In genomic region chr5:149369373-149370035, GRCm38 (mm10) we compare ENCODE assay signal across 13 mouse cellular contexts. TPM values are rescaled to one million over a fixed set of nuclear protein-coding genes. Genes with fewer than 3 reads are reported as not detected.
DNase-seq lines count a peak whose midpoint lies in the region; ATAC-seq and TF ChIP-seq lines count a peak whose summit lies in the region.
"Had no signal": no experiment of that assay in that cellular context is flagged by ENCODE, and none has a peak within 500 bp of the region (broad histone marks: within the 10 kb centered on the region; RNA-seq: fewer than 3 reads in every experiment).

No protein-coding gene starts in this region.

- no peak overlapping the region for H3K9ac ChIP-seq in lung, embryonic 14.5 days
- 0 out of 2 replicates have a peak overlapping the region, but pooled peaks have one; percentile 19 for H3K9ac ChIP-seq in forebrain, embryonic 16.5 days (replicated peaks; ENCODE audit: low read depth, low read length)
- H3K9ac ChIP-seq in hindbrain, embryonic 16.5 days (ENCODE audit: low read depth, low read length), result no peak overlapping the region
- H3K9ac ChIP-seq in stomach, embryonic 15.5 days, result no peak overlapping the region
- H3K9ac ChIP-seq: liver, embryonic 12.5 days had no signal

- no peaks in the 10 kb centered on the region for H3K36me3 ChIP-seq in lung, embryonic 14.5 days (ENCODE audit: insufficient read depth)
- no peaks in the 10 kb centered on the region for H3K36me3 ChIP-seq in forebrain, embryonic 16.5 days (ENCODE audit: control insufficient read depth, insufficient read depth)
- no peaks in the 10 kb centered on the region for H3K36me3 ChIP-seq in hindbrain, embryonic 16.5 days (ENCODE audit: control insufficient read depth, insufficient read depth, low read length)
- H3K36me3 ChIP-seq in stomach, embryonic 15.5 days, result no peaks in the 10 kb centered on the region
- H3K36me3 ChIP-seq: liver, embryonic 12.5 days had no signal

- H3K27ac ChIP-seq in lung, embryonic 14.5 days (ENCODE audit: low read depth), result peak overlapping the region; percentile 46; the same call in 1 of the 2 replicates
- H3K27ac ChIP-seq in forebrain, embryonic 16.5 days (ENCODE audit: low read length), result peak overlapping the region; percentile 24; the same call in 1 of the 2 replicates
- H3K27ac ChIP-seq in hindbrain, embryonic 16.5 days (ENCODE audit: low read depth, low read length), result peak overlapping the region; percentile 37; the same call in 1 of the 2 replicates
- H3K27ac ChIP-seq in stomach, embryonic 15.5 days, result peak overlapping the region; percentile 55
- H3K27ac ChIP-seq: liver, embryonic 12.5 days had no signal

- no peak overlapping the region for H3K4me2 ChIP-seq in lung, embryonic 14.5 days
- H3K4me2 ChIP-seq in forebrain, embryonic 16.5 days (ENCODE audit: low read length), result no peak overlapping the region
- no peak overlapping the region for H3K4me2 ChIP-seq in hindbrain, embryonic 16.5 days (ENCODE audit: low read length)
- H3K4me2 ChIP-seq in stomach, embryonic 15.5 days, result no peak overlapping the region
- H3K4me2 ChIP-seq: liver, embryonic 12.5 days had no signal

- ATAC-seq in lung, embryonic 14.5 days (ENCODE audit: insufficient read depth), result no peak
- no peak for ATAC-seq in forebrain, embryonic 16.5 days
- no peak for ATAC-seq in hindbrain, embryonic 16.5 days
- ATAC-seq in stomach, embryonic 15.5 days (ENCODE audit: insufficient read depth, low FRiP score, low read depth), result no peak
- no peak for ATAC-seq in erythroid progenitor cell, adult 5-6 weeks (replicated peaks; ENCODE audit: low FRiP score, poor library complexity, severe bottlenecking)
- ATAC-seq: liver, embryonic 12.5 days had no signal

- 0 out of 2 replicates have a peak, but pooled peaks cover 5% of the 10 kb centered on the region for H3K4me1 ChIP-seq in lung, embryonic 14.5 days (ENCODE audit: insufficient read depth)
- 0 out of 2 replicates have a peak, but pooled peaks cover 8% of the 10 kb centered on the region for H3K4me1 ChIP-seq in forebrain, embryonic 16.5 days (replicated peaks; ENCODE audit: control insufficient read depth, insufficient read depth, low read length)
- peaks cover 6% of the 10 kb centered on the region; the same call in 1 of the 2 replicates for H3K4me1 ChIP-seq in hindbrain, embryonic 16.5 days (ENCODE audit: control insufficient read depth, insufficient read depth, low read depth, low read length)
- H3K4me1 ChIP-seq in stomach, embryonic 15.5 days, result peaks cover 23% of the 10 kb centered on the region

- no peak for TF ChIP-seq CTCF in lung, embryonic 14.5 days (IDR thresholded peaks at IDR 0.05; ENCODE audit: low read depth)

- H3K27me3 ChIP-seq in lung, embryonic 14.5 days (ENCODE audit: insufficient read depth, low read length), result no peaks in the 10 kb centered on the region
- no peaks in the 10 kb centered on the region for H3K27me3 ChIP-seq in forebrain, embryonic 16.5 days (replicated peaks; ENCODE audit: control insufficient read depth, insufficient read depth, low read length)
- H3K27me3 ChIP-seq in hindbrain, embryonic 16.5 days (replicated peaks; ENCODE audit: control insufficient read depth, insufficient read depth, low read length), result no peaks in the 10 kb centered on the region
- H3K27me3 ChIP-seq in stomach, embryonic 15.5 days (replicated peaks), result no peaks in the 10 kb centered on the region

- H3K4me3 ChIP-seq in lung, embryonic 14.5 days (ENCODE audit: low read depth, low read length), result no peak overlapping the region
- no peak overlapping the region for H3K4me3 ChIP-seq in forebrain, embryonic 16.5 days (replicated peaks; ENCODE audit: low read length)
- H3K4me3 ChIP-seq in hindbrain, embryonic 16.5 days (ENCODE audit: low read length), result no peak overlapping the region
- no peak overlapping the region for H3K4me3 ChIP-seq in stomach, embryonic 15.5 days (replicated peaks)
- H3K4me3 ChIP-seq: liver, embryonic 12.5 days; myocyte had no signal

- no peaks in the 10 kb centered on the region for H3K9me3 ChIP-seq in lung, embryonic 14.5 days (ENCODE audit: low read depth, low read length)
- H3K9me3 ChIP-seq in forebrain, embryonic 16.5 days (ENCODE audit: control insufficient read depth, low read length), result no peaks in the 10 kb centered on the region
- H3K9me3 ChIP-seq in hindbrain, embryonic 16.5 days (ENCODE audit: control insufficient read depth, low read length), result no peaks in the 10 kb centered on the region
- H3K9me3 ChIP-seq in stomach, embryonic 15.5 days, result no peaks in the 10 kb centered on the region
- H3K9me3 ChIP-seq: liver, embryonic 12.5 days had no signal

- WGBS in lung, embryonic 14.5 days, result 61% methylated on average over 21 of the region's 21 CpGs
- 70% methylated on average over 21 of the region's 21 CpGs for WGBS in forebrain, embryonic 16.5 days
- 56% methylated on average over 21 of the region's 21 CpGs for WGBS in hindbrain, embryonic 16.5 days
- WGBS in stomach, embryonic 15.5 days, result 62% methylated on average over 21 of the region's 21 CpGs

- DNase-seq in lung, embryonic 14.5 days, result peak; percentile 58
- no peak for DNase-seq in lung, postnatal 14 days
- no peak for DNase-seq in cerebellum, postnatal 14 days
- no peak for DNase-seq in adrenal gland, postnatal 14 days
- DNase-seq: adrenal gland, postnatal 25 days; cerebellum, adult 2 months; lung, postnatal 36 days had no signal

RNA-seq across cellular contexts. Expression of gene Medag, which starts 42.0 kb away (rescaled TPM):
- 1.2 and 1.6 TPM in 2 replicates for polyA plus RNA-seq in lung, embryonic 14.5 days (2014; fragmentation: Nextera tagmentation; extraction: Ambion mirVana)
- polyA plus RNA-seq in forebrain, embryonic 16.5 days (2015; fragmentation: Nextera tagmentation; extraction: Ambion mirVana), result 1.3 and 1.7 TPM in 2 replicates
- 6.4 and 6.5 TPM in 2 replicates for polyA plus RNA-seq in hindbrain, embryonic 16.5 days (2015; fragmentation: Nextera tagmentation; extraction: Ambion mirVana)
- polyA plus RNA-seq in stomach, embryonic 15.5 days (2015; fragmentation: Nextera tagmentation; extraction: Ambion mirVana), result 2.8 TPM in 2 replicates
- total RNA-seq in erythroid progenitor cell, adult 5-6 weeks (2015; ENCODE audit: low replicate concordance), result not detected in 2 replicates
- total RNA-seq in erythroid progenitor cell, adult 5-6 weeks (2017; ENCODE audit: low replicate concordance), result not detected in 2 replicates
- 3.9 and 4.5 TPM in 2 replicates for total RNA-seq in adrenal gland, postnatal 14 days (2021)
